Mouse (Mus musculus): ENCODE results near the gene Dscaml1. TPM values are rescaled to one million over a fixed set of nuclear protein-coding genes. Genes with fewer than 3 reads are reported as not detected.

Gene Dscaml1
- polyA plus RNA-seq, 1 experiment from 2014 or later = 0.06 TPM

DNA sequence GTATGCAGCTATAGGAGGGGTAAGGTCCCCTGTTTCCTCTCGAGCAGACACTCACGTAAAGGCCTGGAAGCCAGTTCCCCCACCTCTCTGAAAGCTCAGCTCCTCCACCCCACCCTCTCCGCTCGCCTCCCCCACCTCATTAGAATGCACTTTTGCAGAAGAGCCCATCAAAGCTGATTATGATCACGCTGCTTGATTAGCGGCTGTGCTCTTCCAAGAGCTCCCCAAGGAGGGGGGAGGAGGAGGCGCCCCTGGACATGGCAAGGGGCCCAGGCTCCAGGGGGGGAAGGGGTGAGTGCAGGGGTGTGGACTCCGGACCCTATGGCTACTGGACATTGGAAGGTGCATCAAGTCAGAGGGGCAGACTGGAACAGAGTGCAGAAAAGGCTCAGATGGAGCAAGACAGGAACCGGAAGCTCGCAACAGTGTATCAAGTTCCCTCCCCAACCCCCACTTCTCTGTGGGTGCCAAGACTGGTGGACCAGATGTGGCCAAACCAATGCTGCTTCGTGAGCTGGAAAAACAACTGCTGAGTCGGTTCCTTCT lies 250.9 kb downstream of the Dscaml1 start:
- Histone ChIP-seq H3K36me3 (ENCODE audit: control insufficient read depth, insufficient read depth, low read length) (no peaks in the 10 kb centered on the region), H3K4me2 (replicated peaks; ENCODE audit: low read depth, low read length) (no peak overlapping the region), H3K27ac (ENCODE audit: low read length) (no peak overlapping the region; the same call in 1 of the 2 replicates), H3K4me3 (ENCODE audit: low read depth, low read length) (no peak overlapping the region), H3K9me3 (ENCODE audit: control insufficient read depth, low read depth, low read length) (no peaks in the 10 kb centered on the region), H3K4me1 (ENCODE audit: control insufficient read depth, insufficient read depth, low read length) (peaks cover 10% of the 10 kb centered on the region; the same call in 1 of the 2 replicates), H3K9ac (replicated peaks; ENCODE audit: low read depth, low read length) (no peak overlapping the region), H3K27me3 (ENCODE audit: control insufficient read depth, insufficient read depth, low read length) (no peaks in the 10 kb centered on the region)
- ATAC-seq (ENCODE audit: insufficient number of reproducible peaks, insufficient read depth, low FRiP score, low read depth) = no peak
- WGBS = 34% methylated on average over 12 of the region's 12 CpGs

GRCm38 (mm10) chr9:45677952-45678663 lies 251.7 kb downstream of the Dscaml1 start:
- Histone ChIP-seq H3K4me1 (ENCODE audit: control insufficient read depth, insufficient read depth, low read length) (peaks cover 10% of the 10 kb centered on the region; the same call in 1 of the 2 replicates), H3K36me3 (ENCODE audit: control insufficient read depth, insufficient read depth, low read length) (no peaks in the 10 kb centered on the region), H3K4me2 (replicated peaks; ENCODE audit: low read depth, low read length) (no peak overlapping the region), H3K4me3 (ENCODE audit: low read depth, low read length) (no peak overlapping the region), H3K9me3 (ENCODE audit: control insufficient read depth, low read depth, low read length) (no peaks in the 10 kb centered on the region), H3K27me3 (ENCODE audit: control insufficient read depth, insufficient read depth, low read length) (no peaks in the 10 kb centered on the region), H3K9ac (replicated peaks; ENCODE audit: low read depth, low read length) (no peak overlapping the region), H3K27ac (ENCODE audit: low read length) (peak overlapping the region; percentile 21; the same call in 1 of the 2 replicates)
- ATAC-seq (ENCODE audit: insufficient number of reproducible peaks, insufficient read depth, low FRiP score, low read depth) = no peak
- WGBS = 62% methylated on average over 8 of the region's 8 CpGs

DNA sequence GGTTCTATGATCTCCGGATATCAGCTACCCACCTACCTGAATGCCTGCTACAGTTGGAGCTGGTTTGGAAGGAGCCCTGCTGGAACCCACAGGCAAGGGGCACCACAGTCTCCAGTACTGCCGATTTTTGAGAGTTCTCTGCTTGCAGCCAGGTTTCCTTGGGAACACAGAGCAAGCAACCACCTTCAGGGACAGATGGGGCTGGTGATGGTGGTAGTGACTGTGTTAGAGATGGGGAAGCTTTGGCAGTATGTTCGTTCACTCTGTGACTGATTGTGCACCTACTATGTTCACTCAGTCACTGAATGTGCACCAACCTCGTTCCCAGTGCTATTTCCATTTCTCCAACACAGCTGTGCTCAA lies 252.2 kb downstream of the Dscaml1 start:
- H3K9ac ChIP-seq (replicated peaks; ENCODE audit: low read depth, low read length) = no peak overlapping the region
- H3K27ac ChIP-seq (ENCODE audit: low read length) = no peak overlapping the region
- no peak overlapping the region for H3K4me3 ChIP-seq (ENCODE audit: low read depth, low read length)
- no peak for ATAC-seq (ENCODE audit: insufficient number of reproducible peaks, insufficient read depth, low FRiP score, low read depth)
- H3K9me3 ChIP-seq (ENCODE audit: control insufficient read depth, low read depth, low read length) = no peaks in the 10 kb centered on the region
- no peaks in the 10 kb centered on the region for H3K36me3 ChIP-seq (ENCODE audit: control insufficient read depth, insufficient read depth, low read length)
- WGBS = 66% methylated on average over 4 of the region's 4 CpGs
- no peaks in the 10 kb centered on the region for H3K27me3 ChIP-seq (ENCODE audit: control insufficient read depth, insufficient read depth, low read length)
- peaks cover 10% of the 10 kb centered on the region; the same call in 1 of the 2 replicates for H3K4me1 ChIP-seq (ENCODE audit: control insufficient read depth, insufficient read depth, low read length)
- H3K4me2 ChIP-seq (replicated peaks; ENCODE audit: low read depth, low read length) = no peak overlapping the region

- no peak for ATAC-seq (ENCODE audit: insufficient number of reproducible peaks, insufficient read depth, low FRiP score, low read depth)
- no peaks in the 10 kb centered on the region for H3K36me3 ChIP-seq (ENCODE audit: control insufficient read depth, insufficient read depth, low read length)
- H3K9me3 ChIP-seq (ENCODE audit: control insufficient read depth, low read depth, low read length) = no peaks in the 10 kb centered on the region
- H3K9ac ChIP-seq (replicated peaks; ENCODE audit: low read depth, low read length) = no peak overlapping the region
- no peak overlapping the region for H3K4me3 ChIP-seq (ENCODE audit: low read depth, low read length)
- H3K27me3 ChIP-seq (ENCODE audit: control insufficient read depth, insufficient read depth, low read length) = no peaks in the 10 kb centered on the region
- H3K4me1 ChIP-seq (ENCODE audit: control insufficient read depth, insufficient read depth, low read length) = peaks cover 3% of the 10 kb centered on the region; the same call in 1 of the 2 replicates
- no peak overlapping the region for H3K27ac ChIP-seq (ENCODE audit: low read length)
- no peak overlapping the region for H3K4me2 ChIP-seq (replicated peaks; ENCODE audit: low read depth, low read length)
- 52% methylated on average over 11 of the region's 11 CpGs for WGBS
Observed at GRCm38 (mm10) chr9:45682461-45682998, 256.1 kb downstream of the Dscaml1 start.

DNA sequence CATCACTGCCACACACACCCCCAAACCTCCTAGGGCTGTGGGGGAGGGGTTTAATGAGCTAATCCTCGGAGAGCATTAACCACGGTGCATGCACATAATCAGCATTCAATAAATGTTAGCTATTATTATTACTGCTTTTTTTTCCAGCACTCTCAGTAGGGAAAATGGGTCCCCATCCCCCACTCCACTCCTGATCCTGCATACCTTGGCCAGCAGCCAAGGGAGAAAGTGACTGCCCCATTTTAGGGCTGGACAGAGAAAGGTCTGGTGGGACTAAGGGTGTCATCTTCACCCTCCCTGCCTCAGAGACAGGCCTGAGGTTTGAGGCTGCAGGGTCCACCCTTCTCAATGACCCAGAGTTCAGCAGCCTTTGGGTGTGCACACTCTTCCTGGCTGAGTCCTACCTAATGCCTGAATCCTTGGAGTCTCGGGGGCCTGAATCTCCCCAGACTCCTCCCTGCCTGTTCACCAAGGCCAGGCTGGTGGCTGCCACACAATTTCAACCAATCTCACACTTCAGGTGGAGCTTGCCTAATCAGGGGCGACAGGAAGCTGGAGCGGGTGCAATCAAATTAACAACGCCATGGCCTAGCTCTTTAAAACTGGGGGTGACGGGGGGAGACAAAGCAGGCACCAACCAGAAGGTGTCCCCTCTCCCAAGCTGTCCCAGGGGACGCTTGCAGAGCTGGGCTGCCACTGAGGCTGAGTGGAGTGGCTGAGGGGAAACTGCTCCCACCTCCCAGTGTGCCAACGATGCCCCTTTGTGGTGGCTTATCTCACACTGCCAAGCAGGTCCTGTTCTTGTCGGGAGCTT lies 267.2 kb downstream of the Dscaml1 start:
- WGBS = 51% methylated on average over 10 of the region's 10 CpGs
- H3K27ac ChIP-seq (ENCODE audit: low read length) = no peak overlapping the region
- no peak overlapping the region for H3K4me3 ChIP-seq (ENCODE audit: low read depth, low read length)
- H3K4me1 ChIP-seq (ENCODE audit: control insufficient read depth, insufficient read depth, low read length) = peaks cover 7% of the 10 kb centered on the region; the same call in 1 of the 2 replicates
- no peaks in the 10 kb centered on the region for H3K36me3 ChIP-seq (ENCODE audit: control insufficient read depth, insufficient read depth, low read length)
- ATAC-seq (ENCODE audit: insufficient number of reproducible peaks, insufficient read depth, low FRiP score, low read depth) = no peak
- no peaks in the 10 kb centered on the region for H3K9me3 ChIP-seq (ENCODE audit: control insufficient read depth, low read depth, low read length)
- no peak overlapping the region for H3K9ac ChIP-seq (replicated peaks; ENCODE audit: low read depth, low read length)
- H3K4me2 ChIP-seq (replicated peaks; ENCODE audit: low read depth, low read length) = no peak overlapping the region
- no peaks in the 10 kb centered on the region for H3K27me3 ChIP-seq (ENCODE audit: control insufficient read depth, insufficient read depth, low read length)

DNA sequence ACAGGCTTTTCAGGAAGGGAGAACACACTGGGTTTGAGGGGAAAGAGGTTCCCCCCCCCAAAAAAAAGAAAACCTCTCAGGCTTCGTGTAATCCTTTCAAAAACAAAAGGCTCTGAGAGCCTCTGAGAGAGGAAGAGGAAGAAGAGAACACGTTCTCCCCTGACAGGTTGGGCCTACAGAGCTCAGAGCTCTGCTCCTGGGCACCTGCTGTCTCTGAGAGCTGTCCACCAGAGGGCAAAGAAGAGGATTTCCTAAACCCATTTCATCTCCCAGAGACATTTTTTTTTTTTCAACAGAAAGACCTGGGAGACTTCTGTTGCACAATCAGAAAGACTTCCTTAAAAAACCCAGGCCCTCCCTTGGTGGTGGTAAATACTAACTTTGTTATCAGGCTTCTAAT lies 267.8 kb downstream of the Dscaml1 start:
- no peaks in the 10 kb centered on the region for H3K27me3 ChIP-seq (ENCODE audit: control insufficient read depth, insufficient read depth, low read length)
- ATAC-seq (ENCODE audit: insufficient number of reproducible peaks, insufficient read depth, low FRiP score, low read depth) = no peak

GRCm38 (mm10) chr9:45699171-45699570 lies 272.7 kb downstream of the Dscaml1 start:
- ATAC-seq (ENCODE audit: insufficient number of reproducible peaks, insufficient read depth, low FRiP score, low read depth) = no peak
- H3K4me2 ChIP-seq (replicated peaks; ENCODE audit: low read depth, low read length) = no peak overlapping the region
- no peaks in the 10 kb centered on the region for H3K9me3 ChIP-seq (ENCODE audit: control insufficient read depth, low read depth, low read length)
- no peak overlapping the region for H3K9ac ChIP-seq (replicated peaks; ENCODE audit: low read depth, low read length)
- no peak overlapping the region for H3K4me3 ChIP-seq (ENCODE audit: low read depth, low read length)
- no peaks in the 10 kb centered on the region for H3K4me1 ChIP-seq (ENCODE audit: control insufficient read depth, insufficient read depth, low read length)
- H3K27ac ChIP-seq (ENCODE audit: low read length) = no peak overlapping the region
- H3K27me3 ChIP-seq (ENCODE audit: control insufficient read depth, insufficient read depth, low read length) = no peaks in the 10 kb centered on the region
- H3K36me3 ChIP-seq (ENCODE audit: control insufficient read depth, insufficient read depth, low read length) = no peaks in the 10 kb centered on the region
- WGBS = 74% methylated on average over 10 of the region's 10 CpGs

More for the DNA sequence above, 267.8 kb downstream of the Dscaml1 start:
- no peaks in the 10 kb centered on the region for H3K36me3 ChIP-seq (ENCODE audit: control insufficient read depth, insufficient read depth, low read length)
- H3K4me2 ChIP-seq (replicated peaks; ENCODE audit: low read depth, low read length) = no peak overlapping the region
- H3K27ac ChIP-seq (ENCODE audit: low read length) = no peak overlapping the region
- H3K9me3 ChIP-seq (ENCODE audit: control insufficient read depth, low read depth, low read length) = no peaks in the 10 kb centered on the region
- H3K4me1 ChIP-seq (ENCODE audit: control insufficient read depth, insufficient read depth, low read length) = peaks cover 7% of the 10 kb centered on the region; the same call in 1 of the 2 replicates
- no peak overlapping the region for H3K9ac ChIP-seq (replicated peaks; ENCODE audit: low read depth, low read length)
- 22% methylated on average over 2 of the region's 2 CpGs for WGBS
- no peak overlapping the region for H3K4me3 ChIP-seq (ENCODE audit: low read depth, low read length)

- Histone ChIP-seq H3K4me2 (replicated peaks; ENCODE audit: low read depth, low read length) (no peak overlapping the region), H3K36me3 (ENCODE audit: control insufficient read depth, insufficient read depth, low read length) (no peaks in the 10 kb centered on the region), H3K27me3 (ENCODE audit: control insufficient read depth, insufficient read depth, low read length) (no peaks in the 10 kb centered on the region), H3K9ac (replicated peaks; ENCODE audit: low read depth, low read length) (no peak overlapping the region), H3K4me3 (ENCODE audit: low read depth, low read length) (no peak overlapping the region), H3K4me1 (ENCODE audit: control insufficient read depth, insufficient read depth, low read length) (no peaks in the 10 kb centered on the region), H3K27ac (ENCODE audit: low read length) (no peak overlapping the region), H3K9me3 (ENCODE audit: control insufficient read depth, low read depth, low read length) (no peaks in the 10 kb centered on the region)
- WGBS = 82% methylated on average over 3 of the region's 3 CpGs
- no peak for ATAC-seq (ENCODE audit: insufficient number of reproducible peaks, insufficient read depth, low FRiP score, low read depth)
Observed at GRCm38 (mm10) chr9:45703236-45703635, 276.8 kb downstream of the Dscaml1 start.

All from stomach, embryonic 14.5 days (tissue).